Mouse (Mus musculus): ENCODE results near the gene C4bp. TPM values are rescaled to one million over a fixed set of nuclear protein-coding genes. Genes with fewer than 3 reads are reported as not detected.

C4bp gene
- not detected for total RNA-seq (2023)

DNA sequence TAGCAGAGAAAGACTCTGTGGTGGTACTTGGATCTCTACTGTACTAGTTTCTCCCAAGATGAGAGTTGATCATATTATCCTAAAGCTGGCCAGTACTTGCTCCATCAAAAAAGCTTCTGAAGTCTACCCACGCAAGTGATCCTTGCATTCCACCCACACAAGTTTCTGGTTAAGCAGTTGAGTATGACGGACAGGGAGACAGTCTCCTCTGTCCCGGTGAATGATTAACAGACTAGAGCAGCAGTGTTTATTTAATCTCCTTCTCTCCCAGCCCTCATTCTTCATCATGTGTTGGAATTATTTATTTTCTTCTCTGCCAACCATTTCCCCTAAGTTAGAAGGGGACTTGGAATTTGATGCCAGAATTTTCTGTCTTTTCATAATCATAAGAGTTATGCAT lies at the start of gene C4bp:
Gene C4bp, minus strand, starts transcription at position 179 of the 400 bp plus-strand sequence.

DNA sequence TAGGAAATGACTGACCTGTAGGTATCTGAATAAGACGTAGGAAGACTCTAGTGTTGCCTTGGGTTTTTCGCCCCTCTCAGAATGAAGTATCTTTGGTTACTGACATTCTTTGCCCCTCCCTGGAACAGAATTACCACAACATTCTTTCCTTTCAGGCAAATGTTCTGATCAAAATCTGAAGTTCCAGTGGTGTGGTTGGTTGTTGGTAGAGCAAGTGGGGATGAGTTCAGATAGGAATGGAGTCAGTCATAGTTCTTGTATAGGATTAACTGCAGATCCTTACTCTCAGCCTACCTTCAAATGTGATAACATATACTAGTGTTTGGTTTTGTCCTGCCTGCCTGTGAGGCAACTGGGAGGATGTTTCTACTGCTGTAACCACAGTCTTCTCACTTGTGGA lies 31.9 kb downstream of the C4bp start, which contains the start of gene Zp3r:
Gene Zp3r, minus strand, starts transcription at position 101 of the 400 bp plus-strand sequence.

Other genes with a start within 250 kb of the C4bp start
- 3.1 TPM for gene Cd55b, start 238.6 kb downstream of the C4bp start, total RNA-seq (2023)
- gene Cd55, start 198.9 kb downstream of the C4bp start, total RNA-seq (2023): 192 TPM
- gene Zp3r, start 32.0 kb downstream of the C4bp start, total RNA-seq (2023): not detected
- not detected for gene Gm29427, start 54.2 kb upstream of the C4bp start, total RNA-seq (2023)
- gene Yod1, start 55.7 kb upstream of the C4bp start, total RNA-seq (2023): 12.6 TPM
- gene Pfkfb2, start 67.6 kb upstream of the C4bp start, total RNA-seq (2023): 16.7 TPM
- gene AA986860, start 70.3 kb upstream of the C4bp start, total RNA-seq (2023): 0.59 TPM
- gene Fcamr, start 139.3 kb upstream of the C4bp start, total RNA-seq (2023): not detected
- not detected for gene Pigr, start 165.1 kb upstream of the C4bp start, total RNA-seq (2023)
- 27.3 TPM for gene Fcmr, start 204.0 kb upstream of the C4bp start, total RNA-seq (2023)
- gene Il24, start 225.8 kb upstream of the C4bp start, total RNA-seq (2023): not detected
- gene Il20, start 249.8 kb upstream of the C4bp start, total RNA-seq (2023): not detected

Measured in CD4-positive naive resting alpha-beta T cell, adult 57 days (primary cell).